Mouse (Mus musculus) kidney, adult 8-10 months (tissue): ENCODE measurements around the gene Ndufa1.
"Not testable (repeated sequence)": the region's sequence is repeated elsewhere in the genome, so short reads cannot be mapped to it uniquely, and the experiment has no call there.

ENCODE experiments used
- DNase-seq, 2 experiments: peaks; one replicate each; pipeline ENCODE4 v3.0.0; 2022

The Ndufa1 gene

GRCm38 (mm10) chrX:37191105-37191743 lies at the start of gene Ndufa1, which contains the start of gene Rnf113a1:
TSS of gene Ndufa1 (minus strand) at chrX:37191163.
TSS of gene Rnf113a1 (plus strand) at chrX:37191245.
- peak; percentile 72 to 85 for DNase-seq

- DNase-seq, result not testable (repeated sequence)
Measured at GRCm38 (mm10) chrX:37222158-37222557, 31.2 kb upstream of the Ndufa1 start, which contains the start of gene Rhox1. TSS of gene Rhox1 (minus strand) at chrX:37222258.

GRCm38 (mm10) chrX:37210941-37211340 lies 20.0 kb upstream of the Ndufa1 start, which contains the start of gene Gm9:
TSS of gene Gm9 (minus strand) at chrX:37211041.
- no peak for DNase-seq

GRCm38 (mm10) chrX:37198676-37199075 lies 7.7 kb upstream of the Ndufa1 start:
- no peak for DNase-seq

- no peak for DNase-seq
Measured at GRCm38 (mm10) chrX:37191744-37192379, 899 bp upstream of the Ndufa1 start.

GRCm38 (mm10) chrX:37190755-37191104 lies 233 bp downstream of the Ndufa1 start:
- DNase-seq, result no peak

- not testable (repeated sequence) for DNase-seq
Measured at GRCm38 (mm10) chrX:37184401-37184800, 6.6 kb downstream of the Ndufa1 start.

- no peak for DNase-seq
Measured at GRCm38 (mm10) chrX:37168742-37169141, 22.2 kb downstream of the Ndufa1 start, which contains the start of gene Akap14. TSS of gene Akap14 (minus strand) at chrX:37168842.

- DNase-seq, result peak; percentile 23 to 26
Measured at GRCm38 (mm10) chrX:37167085-37167484, 23.9 kb downstream of the Ndufa1 start.

GRCm38 (mm10) chrX:37163115-37163514 lies 27.8 kb downstream of the Ndufa1 start:
- no peak for DNase-seq

GRCm38 (mm10) chrX:37161169-37161568 lies 29.8 kb downstream of the Ndufa1 start:
- no peak for DNase-seq

- no peak for DNase-seq
Measured at GRCm38 (mm10) chrX:37157839-37158238, 33.1 kb downstream of the Ndufa1 start.

GRCm38 (mm10) chrX:37144954-37145353 lies 46.0 kb downstream of the Ndufa1 start:
- peak in 1 of 2 experiments; percentile 19 for DNase-seq

- DNase-seq, result not testable (repeated sequence)
Measured at GRCm38 (mm10) chrX:37144498-37144897, 46.5 kb downstream of the Ndufa1 start.

GRCm38 (mm10) chrX:37141732-37142131 lies 49.2 kb downstream of the Ndufa1 start:
- no peak for DNase-seq
